Comparison of ENCODE assay signal across 11 mouse cellular contexts in the genomic region with DNA sequence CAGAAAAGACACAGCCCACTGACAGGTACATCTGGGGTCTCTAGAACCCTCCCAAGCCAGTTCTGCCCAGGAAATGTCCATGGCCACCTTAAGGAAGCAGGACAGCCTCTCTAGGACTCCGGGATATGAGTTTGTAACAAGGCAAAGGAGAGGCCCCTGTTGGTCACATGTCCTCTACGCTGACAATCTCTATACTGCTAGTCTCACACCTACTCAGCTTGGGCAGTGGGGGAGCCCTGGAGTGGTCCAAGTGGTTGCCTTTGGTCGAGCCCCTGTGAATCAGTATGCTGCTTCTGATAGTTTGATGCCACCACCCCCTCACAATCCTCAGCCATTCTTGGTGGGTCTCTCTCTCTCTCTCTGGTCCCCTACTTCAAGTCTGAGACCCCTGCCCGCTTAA. TPM values are rescaled to one million over a fixed set of nuclear protein-coding genes. Genes with fewer than 3 reads are reported as not detected.
DNase-seq lines count a peak whose midpoint lies in the region; ATAC-seq and TF ChIP-seq lines count a peak whose summit lies in the region.
"Had no signal": no experiment of that assay in that cellular context is flagged by ENCODE, and none has a peak within 500 bp of the region (broad histone marks: within the 10 kb centered on the region; RNA-seq: fewer than 3 reads in every experiment).

No protein-coding gene starts in this region.

- no peak for ATAC-seq in heart, embryonic 14.5 days (ENCODE audit: insufficient number of reproducible peaks, insufficient read depth, low FRiP score, low read depth)
- ATAC-seq in forebrain, embryonic 15.5 days (replicated peaks), result peak; percentile 21
- ATAC-seq in liver, embryonic 15.5 days (ENCODE audit: insufficient read depth), result peak; percentile 31; the same call in 1 of the 2 replicates
- no peak for ATAC-seq in CD4-positive, CD25-positive, alpha-beta regulatory T cell, adult 4 months

- no peaks in the 10 kb centered on the region for H3K9me3 ChIP-seq in heart, embryonic 14.5 days (ENCODE audit: control insufficient read depth, low read length)
- no peaks in the 10 kb centered on the region for H3K9me3 ChIP-seq in ES-E14 (ENCODE audit: control insufficient read depth, insufficient read depth, low read depth, low read length)
- H3K9me3 ChIP-seq in forebrain, embryonic 15.5 days, result no peaks in the 10 kb centered on the region
- H3K9me3 ChIP-seq in liver, embryonic 15.5 days (replicated peaks), result no peaks in the 10 kb centered on the region

- DNase-seq in heart, postnatal 36 days, result no peak
- DNase-seq in ES-E14 (ENCODE audit: low read depth, low spot score), result no peak
- no peak for DNase-seq in urinary bladder, postnatal 36 days (ENCODE audit: low spot score in 2 of 2)
- DNase-seq in cerebellum, adult 11-12 months, result no peak

- peak overlapping the region; percentile 70 for H3K9ac ChIP-seq in heart, embryonic 14.5 days (ENCODE audit: low read length)
- no peak overlapping the region for H3K9ac ChIP-seq in ES-E14 (ENCODE audit: insufficient read depth, low read depth, low read length, poor library complexity, severe bottlenecking)
- peak overlapping the region; percentile 59 for H3K9ac ChIP-seq in forebrain, embryonic 15.5 days (replicated peaks)
- peak overlapping the region; percentile 52; the same call in 1 of the 2 replicates for H3K9ac ChIP-seq in liver, embryonic 15.5 days

- H3K27me3 ChIP-seq in heart, embryonic 14.5 days (ENCODE audit: control insufficient read depth, insufficient read depth, low read length), result no peaks in the 10 kb centered on the region
- no peaks in the 10 kb centered on the region for H3K27me3 ChIP-seq in forebrain, embryonic 15.5 days
- H3K27me3 ChIP-seq in liver, embryonic 15.5 days, result peaks cover 13% of the 10 kb centered on the region; the same call in 1 of the 2 replicates
- H3K27me3 ChIP-seq: CH12.LX had no signal

- 13% methylated on average over 4 of the region's 4 CpGs for WGBS in heart, embryonic 14.5 days
- WGBS in forebrain, embryonic 15.5 days, result 9% methylated on average over 4 of the region's 4 CpGs
- WGBS in liver, embryonic 15.5 days (ENCODE audit: insufficient replicate concordance), result 27% methylated on average over 4 of the region's 4 CpGs

- in situ Hi-C loops in ES-E14 (cut with MboI; ENCODE audit: low sequenced_read_pairs in 2 of 2, unreplicated experiment in 2 of 2), result no loop called here

- H3K27ac ChIP-seq in heart, embryonic 14.5 days (replicated peaks in 1 of 2; ENCODE audit: control insufficient read depth in 1 of 2, insufficient read depth in 1 of 2, low read depth in 2 of 2, low read length in 2 of 2), result peak overlapping the region; percentile 61 to 77
- H3K27ac ChIP-seq in ES-E14 (ENCODE audit: insufficient read depth, low read depth, low read length, poor library complexity, severe bottlenecking), result no peak overlapping the region
- H3K27ac ChIP-seq in forebrain, embryonic 15.5 days (replicated peaks), result peak overlapping the region; percentile 69
- peak overlapping the region; percentile 53 for H3K27ac ChIP-seq in liver, embryonic 15.5 days (replicated peaks)

- peaks cover 19 to 27% of the 10 kb centered on the region in 2 experiments for H3K4me1 ChIP-seq in heart, embryonic 14.5 days (ENCODE audit: control insufficient read depth in 2 of 2, insufficient read depth in 2 of 2, low read length in 2 of 2)
- H3K4me1 ChIP-seq in ES-E14 (ENCODE audit: control insufficient read depth in 2 of 2, insufficient read depth in 2 of 2, low read length in 2 of 2, poor library complexity in 1 of 2), result peaks cover 6 to 25% of the 10 kb centered on the region in 2 experiments; a peak in 3 of 4 replicates
- peaks cover 40% of the 10 kb centered on the region for H3K4me1 ChIP-seq in forebrain, embryonic 15.5 days
- peaks cover 53% of the 10 kb centered on the region for H3K4me1 ChIP-seq in liver, embryonic 15.5 days (replicated peaks)

- peak overlapping the region; percentile 40 to 51 for H3K4me3 ChIP-seq in heart, embryonic 14.5 days (ENCODE audit: control insufficient read depth in 1 of 2, insufficient read depth in 1 of 2, low read depth in 1 of 2, low read length in 2 of 2)
- peak overlapping the region; percentile 24 to 44; a peak in 2 of 4 replicates for H3K4me3 ChIP-seq in ES-E14 (ENCODE audit: insufficient read depth in 1 of 2, low read depth in 1 of 2, low read length in 2 of 2, poor library complexity in 1 of 2, severe bottlenecking in 1 of 2)
- H3K4me3 ChIP-seq in forebrain, embryonic 15.5 days, result peak overlapping the region; percentile 49
- peak overlapping the region; percentile 56 for H3K4me3 ChIP-seq in liver, embryonic 15.5 days (replicated peaks)

- H3K4me2 ChIP-seq in heart, embryonic 14.5 days (ENCODE audit: low read length), result peak overlapping the region; percentile 73
- peak overlapping the region; percentile 84 for H3K4me2 ChIP-seq in forebrain, embryonic 15.5 days (replicated peaks)
- H3K4me2 ChIP-seq in liver, embryonic 15.5 days, result peak overlapping the region; percentile 84

- intact Hi-C loops in heart, postnatal 36 days (cut with DNase I), result no loop called here

- H3K36me3 ChIP-seq in heart, embryonic 14.5 days (ENCODE audit: control insufficient read depth, insufficient read depth, low read length), result no peaks in the 10 kb centered on the region
- no peaks in the 10 kb centered on the region for H3K36me3 ChIP-seq in ES-E14 (ENCODE audit: control insufficient read depth, insufficient read depth, low read length, poor library complexity, severe bottlenecking)
- no peaks in the 10 kb centered on the region for H3K36me3 ChIP-seq in forebrain, embryonic 15.5 days
- no peaks in the 10 kb centered on the region for H3K36me3 ChIP-seq in liver, embryonic 15.5 days (replicated peaks)

TF ChIP-seq in ES-E14, 5 proteins besides CTCF, POLR2A, EP300 and RAD21:
- TF ChIP-seq MAFK (IDR thresholded peaks at IDR 0.05; ENCODE audit: insufficient read depth, low read depth, low read length), result no peak
- no peak for TF ChIP-seq ZNF384 (IDR thresholded peaks at IDR 0.05; ENCODE audit: low read depth, low read length)
- TF ChIP-seq HCFC1 (IDR thresholded peaks at IDR 0.05; ENCODE audit: borderline replicate concordance, insufficient read depth, low read length), result no peak
- no peak for TF ChIP-seq ZC3H11A (IDR thresholded peaks at IDR 0.05; ENCODE audit: borderline replicate concordance, low read depth, low read length)
- TF ChIP-seq CHD2 (IDR thresholded peaks at IDR 0.05; ENCODE audit: low read depth, low read length), result no peak

RNA-seq across cellular contexts. Expression of gene Nrarp, which starts 13.1 kb away (rescaled TPM):
- 11.9 and 13.9 TPM in 2 replicates for polyA plus RNA-seq in heart, embryonic 14.5 days (2014; fragmentation: Nextera tagmentation; extraction: Ambion mirVana)
- total RNA-seq in heart, postnatal 36 days (2021), result 10 to 100 TPM in 1 of 2 experiments, 1 to 10 TPM in 1; 9.7 to 12.0 TPM
- total RNA-seq in ES-E14 (2012; rRNA removed), result 1.9 and 2.1 TPM in 2 replicates
- 25.2 and 27.5 TPM in 2 replicates for polyA plus RNA-seq in forebrain, embryonic 15.5 days (2015; fragmentation: Nextera tagmentation; extraction: Ambion mirVana)
- 2.1 and 2.4 TPM in 2 replicates for polyA plus RNA-seq in liver, embryonic 15.5 days (2015; fragmentation: Nextera tagmentation; extraction: Ambion mirVana)
- polyA plus RNA-seq in CD4-positive, CD25-positive, alpha-beta regulatory T cell, adult 4 months (2017; shearing (Covaris generic)), result under 1 TPM in 1 of 2 experiments, not detected in 1; 0.28 TPM

RNA-seq across cellular contexts. Expression of gene Tor4a, which starts 29.2 kb away (rescaled TPM):
- 6.5 and 8.0 TPM in 2 replicates for polyA plus RNA-seq in heart, embryonic 14.5 days (2014; fragmentation: Nextera tagmentation; extraction: Ambion mirVana)
- 1 to 10 TPM; 4.0 to 5.2 TPM for total RNA-seq in heart, postnatal 36 days (2021)
- total RNA-seq in ES-E14 (2012; rRNA removed), result 11.1 and 17.0 TPM in 2 replicates
- polyA plus RNA-seq in forebrain, embryonic 15.5 days (2015; fragmentation: Nextera tagmentation; extraction: Ambion mirVana), result 1.3 and 1.6 TPM in 2 replicates
- polyA plus RNA-seq in liver, embryonic 15.5 days (2015; fragmentation: Nextera tagmentation; extraction: Ambion mirVana), result 6.2 and 6.8 TPM in 2 replicates
- 10 to 100 TPM; 60.5 to 94.3 TPM for polyA plus RNA-seq in CD4-positive, CD25-positive, alpha-beta regulatory T cell, adult 4 months (2017; shearing (Covaris generic))

RNA-seq across cellular contexts. Expression of gene Nelfb, which starts 43.8 kb away (rescaled TPM):
- 58.4 and 65.9 TPM in 2 replicates for polyA plus RNA-seq in heart, embryonic 14.5 days (2014; fragmentation: Nextera tagmentation; extraction: Ambion mirVana)
- total RNA-seq in heart, postnatal 36 days (2021), result 10 to 100 TPM; 38.7 to 39.9 TPM
- 50.9 and 60.9 TPM in 2 replicates for total RNA-seq in ES-E14 (2012; rRNA removed)
- 96.7 and 102 TPM in 2 replicates for polyA plus RNA-seq in forebrain, embryonic 15.5 days (2015; fragmentation: Nextera tagmentation; extraction: Ambion mirVana)
- 35.9 and 40.6 TPM in 2 replicates for polyA plus RNA-seq in liver, embryonic 15.5 days (2015; fragmentation: Nextera tagmentation; extraction: Ambion mirVana)
- polyA plus RNA-seq in CD4-positive, CD25-positive, alpha-beta regulatory T cell, adult 4 months (2017; shearing (Covaris generic)), result 10 to 100 TPM; 48.2 to 55.8 TPM

RNA-seq across cellular contexts. Expression of gene Stpg3, which starts 47.0 kb away (rescaled TPM):
- polyA plus RNA-seq in heart, embryonic 14.5 days (2014; fragmentation: Nextera tagmentation; extraction: Ambion mirVana), result not detected in 2 replicates
- total RNA-seq in heart, postnatal 36 days (2021), result not detected
- total RNA-seq in ES-E14 (2012; rRNA removed), result 0.45 and 1.1 TPM in 2 replicates
- polyA plus RNA-seq in forebrain, embryonic 15.5 days (2015; fragmentation: Nextera tagmentation; extraction: Ambion mirVana), result not detected in 2 replicates
- not detected in 2 replicates for polyA plus RNA-seq in liver, embryonic 15.5 days (2015; fragmentation: Nextera tagmentation; extraction: Ambion mirVana)
- polyA plus RNA-seq in CD4-positive, CD25-positive, alpha-beta regulatory T cell, adult 4 months (2017; shearing (Covaris generic)), result not detected
- total RNA-seq: CH12.LX; common myeloid progenitor, adult 5-6 weeks; monocyte, adult 5-6 weeks had no signal

RNA-seq across cellular contexts. Expression of gene Fam166a, which starts 51.1 kb away (rescaled TPM):
- 0.93 TPM in 1 of 2 replicates, not detected in the other for polyA plus RNA-seq in heart, embryonic 14.5 days (2014; fragmentation: Nextera tagmentation; extraction: Ambion mirVana)
- total RNA-seq in heart, postnatal 36 days (2021), result not detected
- total RNA-seq in ES-E14 (2012; rRNA removed), result 0.49 and 0.74 TPM in 2 replicates
- polyA plus RNA-seq in forebrain, embryonic 15.5 days (2015; fragmentation: Nextera tagmentation; extraction: Ambion mirVana), result 1.2 TPM in 1 of 2 replicates, not detected in the other
- 1.0 TPM in 1 of 2 replicates, not detected in the other for polyA plus RNA-seq in liver, embryonic 15.5 days (2015; fragmentation: Nextera tagmentation; extraction: Ambion mirVana)
- not detected for polyA plus RNA-seq in CD4-positive, CD25-positive, alpha-beta regulatory T cell, adult 4 months (2017; shearing (Covaris generic))
- total RNA-seq: common myeloid progenitor, adult 5-6 weeks; monocyte, adult 5-6 weeks had no signal

Comparison
In these comparisons a context has a peak if more than half of its experiments do, and no peak if none do; other contexts are left out.
1. ATAC-seq: peak in forebrain, embryonic 15.5 days (single experiment) and liver, embryonic 15.5 days (single experiment); none in heart, embryonic 14.5 days (single experiment) and CD4-positive, CD25-positive, alpha-beta regulatory T cell, adult 4 months (single experiment).
2. Peak in every context shown above with its lines, with median percentiles within 50 percentile points of each other: H3K4me2 ChIP-seq and H3K4me3 ChIP-seq.